Mouse (Mus musculus): Measurements from ENCODE around the gene Arid5a. TPM values are rescaled to one million over a fixed set of nuclear protein-coding genes. Genes with fewer than 3 reads are reported as not detected.

The Arid5a gene
- polyA plus RNA-seq, 1 experiment from 2014 or later = 3.4 TPM

DNA sequence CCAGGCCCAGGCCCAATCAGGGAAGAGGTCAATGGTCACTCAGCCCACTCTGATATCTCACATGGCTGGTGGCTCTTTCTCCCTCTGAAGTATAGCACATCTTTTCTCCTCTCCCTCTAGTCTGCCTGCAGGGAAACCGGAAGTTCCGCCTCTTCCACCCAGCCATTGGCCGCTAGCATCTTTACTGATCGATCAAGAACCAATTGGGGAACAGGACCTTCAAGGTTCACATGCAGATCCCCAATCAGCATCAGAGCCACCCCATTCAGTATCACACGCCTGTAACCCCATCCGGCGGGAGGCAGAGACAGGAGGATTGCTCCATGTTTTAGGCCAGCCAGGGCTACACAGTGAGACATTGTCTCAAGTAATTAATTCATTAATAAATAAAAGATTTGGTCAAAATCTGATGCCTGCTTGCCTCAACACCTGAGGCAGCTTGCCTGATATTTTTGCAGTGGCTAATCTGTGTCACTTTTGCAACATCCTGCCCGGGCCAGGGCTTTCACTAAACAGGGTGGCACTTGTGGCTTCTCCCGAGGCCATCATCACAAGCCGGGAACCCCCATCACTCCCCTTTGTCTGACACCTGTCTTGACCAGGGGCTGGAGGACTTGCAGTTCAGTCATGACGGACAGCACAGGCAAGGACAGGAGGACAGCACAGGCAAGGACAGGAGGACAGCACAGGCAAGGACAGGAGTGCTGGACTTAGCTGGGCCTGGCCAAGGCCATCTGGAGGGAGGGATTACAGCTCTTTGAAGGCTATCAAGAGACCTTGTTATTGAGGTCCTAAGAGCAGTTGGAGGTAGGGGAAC, 7.6 kb downstream of the Arid5a start:
- 88% methylated on average over 11 of the region's 11 CpGs for WGBS
- Histone ChIP-seq H3K4me3 (no peak overlapping the region), H3K9me3 (replicated peaks) (no peaks in the 10 kb centered on the region), H3K4me1 (no peaks in the 10 kb centered on the region), H3K27me3 (ENCODE audit: low read depth, poor library complexity, severe bottlenecking) (peaks cover 4% of the 10 kb centered on the region; the same call in 1 of the 2 replicates), H3K36me3 (peaks cover 3% of the 10 kb centered on the region; the same call in 1 of the 2 replicates), H3K27ac (replicated peaks) (no peak overlapping the region)
- no peak for DNase-seq (ENCODE audit: low spot score)

DNA sequence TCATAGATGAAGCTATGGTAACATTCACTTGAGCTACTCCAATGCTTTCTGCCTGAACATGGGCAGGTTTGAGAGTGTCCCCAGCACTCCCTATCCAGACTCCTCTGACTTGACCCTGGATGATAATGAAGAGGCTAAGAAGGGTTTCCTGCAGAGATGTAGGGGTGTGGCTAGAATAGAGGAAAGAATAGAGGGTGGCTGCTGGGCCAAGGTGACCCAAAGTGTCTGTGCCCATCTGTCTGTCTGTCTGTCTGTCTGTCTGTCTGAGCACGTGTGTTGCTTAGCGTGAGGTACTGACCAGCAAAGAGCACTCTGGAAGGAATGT, 8.2 kb downstream of the Arid5a start:
- H3K9me3 ChIP-seq (replicated peaks) = no peaks in the 10 kb centered on the region
- peaks cover 5% of the 10 kb centered on the region; the same call in 1 of the 2 replicates for H3K36me3 ChIP-seq
- WGBS = 94% methylated on average over 2 of the region's 2 CpGs
- H3K27me3 ChIP-seq (ENCODE audit: low read depth, poor library complexity, severe bottlenecking) = no peaks in the 10 kb centered on the region
- no peaks in the 10 kb centered on the region for H3K4me1 ChIP-seq
- no peak overlapping the region for H3K27ac ChIP-seq (replicated peaks)
- no peak overlapping the region for H3K4me3 ChIP-seq
- DNase-seq (ENCODE audit: low spot score) = no peak

DNA sequence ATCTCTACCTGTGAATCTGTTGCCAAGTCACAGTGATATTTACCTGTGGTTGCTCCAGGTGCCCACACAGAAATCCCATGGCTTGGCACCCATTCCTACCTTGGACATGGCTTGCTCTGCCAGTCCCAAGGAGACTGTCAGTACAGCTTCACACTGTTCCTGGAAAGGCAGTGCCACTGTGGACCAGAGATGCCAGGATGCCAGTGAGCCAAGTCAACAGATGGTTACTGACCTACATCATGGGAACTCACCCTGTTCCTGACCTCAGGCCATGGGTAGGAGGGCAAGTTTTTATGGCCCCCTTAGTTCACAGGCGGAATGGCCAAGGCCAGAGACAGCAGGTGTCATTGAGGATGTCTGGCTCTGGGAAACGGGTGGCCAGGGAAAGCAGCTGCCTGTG, 13.6 kb downstream of the Arid5a start:
- no peak for DNase-seq (ENCODE audit: low spot score)
- peaks cover 12% of the 10 kb centered on the region for H3K36me3 ChIP-seq
- no peaks in the 10 kb centered on the region for H3K9me3 ChIP-seq (replicated peaks)
- H3K27me3 ChIP-seq (ENCODE audit: low read depth, poor library complexity, severe bottlenecking) = no peaks in the 10 kb centered on the region
- peaks cover 10% of the 10 kb centered on the region; the same call in 1 of the 2 replicates for H3K4me1 ChIP-seq
- WGBS = 88% methylated on average over 2 of the region's 2 CpGs
- no peak overlapping the region for H3K27ac ChIP-seq (replicated peaks)
- no peak overlapping the region for H3K4me3 ChIP-seq

DNA sequence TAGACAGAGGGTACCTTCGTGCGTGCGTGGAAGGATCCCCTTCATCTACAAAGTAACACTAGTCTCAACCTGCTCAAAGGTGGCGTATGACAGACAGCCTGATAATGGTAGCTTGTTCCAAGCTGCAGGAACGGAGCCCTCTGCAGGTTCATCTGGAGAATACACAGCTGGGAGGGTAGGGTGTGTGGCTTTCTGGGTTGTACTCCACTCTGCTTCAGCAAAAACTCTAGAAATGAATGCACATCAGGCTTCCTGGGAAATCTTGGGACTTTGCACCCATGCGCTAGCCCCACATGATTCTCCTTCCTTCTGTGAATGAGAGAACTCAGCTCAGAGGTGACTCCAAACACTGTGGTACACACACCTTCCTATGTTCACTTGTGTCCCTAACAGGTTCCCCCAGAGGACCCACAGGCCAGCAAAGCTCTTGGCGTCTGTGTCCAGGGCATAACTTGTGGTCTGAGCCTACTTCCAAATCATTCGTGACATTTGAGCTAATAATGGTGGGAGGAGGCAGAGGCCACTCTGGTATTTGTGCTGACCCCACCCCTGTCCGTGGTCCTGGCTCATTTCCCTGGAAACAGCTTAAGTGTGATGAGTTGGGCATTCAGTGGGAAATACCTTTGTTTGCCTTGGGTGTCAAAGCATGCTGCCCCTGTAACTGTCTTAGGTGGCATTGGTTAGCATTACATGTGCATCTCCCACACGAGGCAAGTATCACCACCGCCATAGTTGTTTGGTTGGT, 14.5 kb downstream of the Arid5a start:
- Histone ChIP-seq H3K27me3 (ENCODE audit: low read depth, poor library complexity, severe bottlenecking) (no peaks in the 10 kb centered on the region), H3K36me3 (peaks cover 13% of the 10 kb centered on the region), H3K9me3 (replicated peaks) (no peaks in the 10 kb centered on the region), H3K4me1 (peaks cover 10% of the 10 kb centered on the region; the same call in 1 of the 2 replicates), H3K4me3 (no peak overlapping the region), H3K27ac (replicated peaks) (no peak overlapping the region)
- 74% methylated on average over 11 of the region's 11 CpGs for WGBS
- no peak for DNase-seq (ENCODE audit: low spot score)

DNA sequence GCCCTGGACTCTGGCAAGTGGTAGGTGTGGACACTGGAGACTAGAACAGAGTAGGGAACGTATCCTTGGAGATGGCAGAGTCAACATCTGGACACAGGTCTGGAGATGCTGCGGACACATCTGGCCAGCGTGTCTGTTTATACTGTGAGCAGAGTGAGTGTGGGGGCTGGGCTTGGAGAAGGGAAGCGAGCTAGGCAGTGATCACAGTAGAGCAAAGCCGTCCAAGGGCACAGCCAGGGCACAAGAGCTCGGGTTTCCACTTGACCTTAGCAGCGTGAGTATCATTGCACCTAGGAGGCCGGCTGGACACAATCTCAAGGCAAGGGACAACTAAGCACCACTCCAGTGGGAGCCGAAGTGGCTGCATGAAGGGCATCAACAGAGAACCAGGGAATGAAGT, 15.5 kb downstream of the Arid5a start:
- DNase-seq (ENCODE audit: low spot score) = no peak
- 73% methylated on average over 9 of the region's 9 CpGs for WGBS
- no peaks in the 10 kb centered on the region for H3K9me3 ChIP-seq (replicated peaks)

DNA sequence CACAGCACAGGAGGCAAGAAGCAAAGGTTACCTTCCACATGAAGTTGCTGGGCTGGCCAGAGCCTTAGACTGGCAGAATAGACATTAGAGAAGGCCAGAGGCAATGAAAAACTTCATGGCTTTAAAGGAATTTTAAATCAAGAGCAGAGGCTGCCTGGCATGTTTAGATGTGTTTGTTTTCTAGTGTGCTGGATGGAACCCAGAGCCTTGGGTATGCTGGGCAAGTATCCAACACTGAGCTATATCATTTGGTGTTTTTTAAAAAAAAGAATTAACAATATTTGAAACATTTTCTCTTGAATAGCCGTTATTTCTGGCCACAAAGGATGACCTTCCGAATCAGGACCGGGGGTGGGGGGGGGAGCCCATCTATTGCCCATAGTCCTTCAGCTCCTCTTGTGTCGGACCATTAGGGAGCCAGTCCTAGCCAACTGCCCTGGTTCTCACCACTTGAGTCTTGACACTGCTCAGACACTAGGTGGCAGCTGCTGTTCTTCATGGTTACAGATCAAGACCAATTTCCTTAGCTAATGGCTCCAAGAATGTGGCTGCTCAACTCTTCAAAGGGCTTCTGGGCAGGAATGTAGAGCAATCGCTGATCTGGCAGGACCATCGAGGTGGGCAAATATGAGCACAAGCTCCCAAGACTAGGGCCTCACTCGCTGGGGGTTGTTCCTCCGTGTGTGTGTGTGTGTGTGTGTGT, 16.4 kb downstream of the Arid5a start:
- Histone ChIP-seq H3K27me3 (ENCODE audit: low read depth, poor library complexity, severe bottlenecking) (no peaks in the 10 kb centered on the region), H3K4me1 (peaks cover 10% of the 10 kb centered on the region; the same call in 1 of the 2 replicates), H3K36me3 (peaks cover 22% of the 10 kb centered on the region), H3K27ac (replicated peaks) (no peak overlapping the region), H3K9me3 (replicated peaks) (no peaks in the 10 kb centered on the region), H3K4me3 (no peak overlapping the region)
- peak; percentile 32 for DNase-seq (ENCODE audit: low spot score)
- WGBS = 56% methylated on average over 8 of the region's 8 CpGs

More for the DNA sequence above, 15.5 kb downstream of the Arid5a start:
- H3K4me1 ChIP-seq = peaks cover 10% of the 10 kb centered on the region; the same call in 1 of the 2 replicates
- H3K27me3 ChIP-seq (ENCODE audit: low read depth, poor library complexity, severe bottlenecking) = no peaks in the 10 kb centered on the region
- H3K27ac ChIP-seq (replicated peaks) = no peak overlapping the region
- peaks cover 22% of the 10 kb centered on the region for H3K36me3 ChIP-seq
- H3K4me3 ChIP-seq = no peak overlapping the region

DNA sequence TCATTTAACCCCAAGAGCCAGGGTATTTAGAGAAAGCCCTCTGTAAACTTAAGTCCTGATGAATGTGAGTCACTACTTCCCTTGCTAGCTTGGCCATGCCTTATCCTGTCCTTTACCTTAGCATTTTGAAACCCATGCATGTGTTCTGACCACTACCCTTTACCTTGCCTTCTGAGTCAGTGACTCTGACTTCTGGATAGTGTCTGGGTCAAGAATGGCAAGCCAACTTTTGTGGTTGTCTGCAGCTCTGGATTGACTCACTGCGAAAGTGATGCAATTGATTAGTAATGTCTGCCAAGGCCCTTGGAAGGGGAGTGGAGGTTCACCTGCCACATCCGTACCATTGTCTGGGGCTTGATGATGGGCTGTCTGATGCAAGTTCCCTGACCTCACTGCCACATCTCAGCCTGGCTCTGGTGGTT, 18.4 kb downstream of the Arid5a start:
- 91% methylated on average over 2 of the region's 2 CpGs for WGBS
- peaks cover 10% of the 10 kb centered on the region; the same call in 1 of the 2 replicates for H3K4me1 ChIP-seq
- H3K36me3 ChIP-seq = peaks cover 30% of the 10 kb centered on the region
- DNase-seq (ENCODE audit: low spot score) = no peak
- no peaks in the 10 kb centered on the region for H3K9me3 ChIP-seq (replicated peaks)
- H3K4me3 ChIP-seq = no peak overlapping the region
- H3K27me3 ChIP-seq (ENCODE audit: low read depth, poor library complexity, severe bottlenecking) = no peaks in the 10 kb centered on the region
- no peak overlapping the region for H3K27ac ChIP-seq (replicated peaks)

DNA sequence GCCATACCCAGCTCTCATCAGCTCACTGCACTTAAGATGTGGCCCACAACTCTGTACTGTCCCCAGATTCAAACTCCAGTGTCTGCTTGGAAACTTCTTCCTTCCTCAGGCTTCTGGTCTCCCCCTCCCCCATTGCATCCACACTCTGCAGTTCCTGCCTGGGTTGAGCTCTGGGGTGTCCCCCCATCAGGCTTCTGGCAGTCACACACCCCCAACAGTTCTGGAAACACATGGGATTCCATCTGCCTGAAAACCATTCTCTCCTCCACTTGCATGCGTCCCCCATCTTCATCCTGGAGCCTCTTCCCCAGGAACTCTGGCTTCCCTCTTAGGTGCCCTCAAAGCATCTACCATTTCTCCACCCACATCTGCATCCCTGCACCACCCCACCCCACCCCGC, 19.3 kb downstream of the Arid5a start:
- peaks cover 38% of the 10 kb centered on the region for H3K36me3 ChIP-seq
- no peak overlapping the region for H3K4me3 ChIP-seq
- 94% methylated on average over 2 of the region's 2 CpGs for WGBS
- no peak for DNase-seq (ENCODE audit: low spot score)
- no peak overlapping the region for H3K27ac ChIP-seq (replicated peaks)
- H3K9me3 ChIP-seq (replicated peaks) = no peaks in the 10 kb centered on the region
- H3K4me1 ChIP-seq = peaks cover 10% of the 10 kb centered on the region; the same call in 1 of the 2 replicates
- no peaks in the 10 kb centered on the region for H3K27me3 ChIP-seq (ENCODE audit: low read depth, poor library complexity, severe bottlenecking)

DNA sequence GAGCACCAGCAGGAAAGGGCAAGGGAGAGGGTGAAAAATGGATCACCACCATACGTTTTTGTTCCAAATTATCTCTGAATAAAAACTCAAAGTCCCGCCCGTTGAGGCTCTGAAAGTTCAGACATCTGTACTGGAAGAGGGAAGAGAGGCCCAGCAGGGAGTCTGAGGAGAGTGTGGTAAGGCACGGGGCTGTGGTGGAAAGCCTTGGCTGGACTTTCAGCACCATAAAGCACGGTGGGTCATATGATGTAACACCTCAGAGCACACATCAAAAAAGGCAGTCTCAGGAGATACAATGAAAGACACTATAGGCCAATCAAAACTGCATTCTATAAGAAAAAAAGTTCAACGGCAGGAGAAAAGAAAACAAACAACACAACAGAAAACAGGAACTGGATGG, 24.2 kb downstream of the Arid5a start:
- no peak for DNase-seq (ENCODE audit: low spot score)
- Histone ChIP-seq H3K4me1 (no peaks in the 10 kb centered on the region), H3K9me3 (replicated peaks) (no peaks in the 10 kb centered on the region), H3K36me3 (peaks cover 58% of the 10 kb centered on the region), H3K27me3 (ENCODE audit: low read depth, poor library complexity, severe bottlenecking) (no peaks in the 10 kb centered on the region), H3K27ac (replicated peaks) (no peak overlapping the region), H3K4me3 (no peak overlapping the region)
- 82% methylated on average over 6 of the region's 6 CpGs for WGBS

DNA sequence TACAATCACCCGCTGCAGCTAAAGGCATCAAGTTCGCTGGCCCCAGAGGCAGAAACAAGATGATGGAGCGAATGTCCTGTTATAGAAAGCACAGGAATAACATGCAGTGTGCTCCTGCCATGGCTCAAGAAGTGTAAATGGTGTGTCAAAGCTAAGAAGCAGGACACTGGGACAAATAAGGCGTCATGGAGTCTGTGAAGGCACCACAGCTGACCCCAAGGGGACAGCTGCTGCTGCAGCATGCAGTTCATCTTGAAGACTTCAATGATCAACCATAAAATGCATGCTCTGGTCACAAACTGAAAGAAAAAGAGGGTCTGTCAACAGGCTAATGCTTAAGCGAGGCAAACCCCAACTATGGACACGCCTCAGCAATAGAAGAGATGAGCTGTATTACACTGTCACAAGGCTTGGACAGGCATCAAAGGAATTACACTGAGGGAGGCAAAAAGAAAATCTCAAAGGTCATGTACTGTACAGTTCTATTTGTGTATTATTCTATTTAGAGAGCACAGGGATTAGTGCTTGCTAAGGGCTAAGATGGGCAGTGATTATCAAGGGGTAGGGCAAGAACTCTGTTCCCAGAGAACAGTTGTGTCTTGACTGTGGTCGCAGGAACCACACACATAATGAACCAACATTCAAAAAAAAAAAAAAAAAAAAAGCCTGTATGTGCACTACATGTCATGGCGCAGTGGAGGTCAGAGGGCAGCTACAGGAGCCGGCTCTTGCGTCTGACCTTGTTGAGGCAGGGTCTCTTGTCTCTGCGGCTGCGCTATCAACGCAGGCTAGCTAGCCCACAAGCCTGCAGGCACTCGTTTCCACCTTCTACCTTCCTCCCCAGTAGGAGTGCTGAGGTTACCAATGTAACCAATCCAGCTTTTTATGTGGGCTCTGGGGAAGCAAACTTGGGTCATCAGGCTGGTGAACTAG, 25.7 kb downstream of the Arid5a start:
- Histone ChIP-seq H3K27me3 (ENCODE audit: low read depth, poor library complexity, severe bottlenecking) (no peaks in the 10 kb centered on the region), H3K36me3 (peaks cover 64% of the 10 kb centered on the region), H3K4me1 (no peaks in the 10 kb centered on the region), H3K4me3 (no peak overlapping the region), H3K27ac (replicated peaks) (no peak overlapping the region), H3K9me3 (replicated peaks) (no peaks in the 10 kb centered on the region)
- 91% methylated on average over 14 of the region's 14 CpGs for whole genome bisulfite sequencing
- no peak for DNase-seq (ENCODE audit: low spot score)

DNA sequence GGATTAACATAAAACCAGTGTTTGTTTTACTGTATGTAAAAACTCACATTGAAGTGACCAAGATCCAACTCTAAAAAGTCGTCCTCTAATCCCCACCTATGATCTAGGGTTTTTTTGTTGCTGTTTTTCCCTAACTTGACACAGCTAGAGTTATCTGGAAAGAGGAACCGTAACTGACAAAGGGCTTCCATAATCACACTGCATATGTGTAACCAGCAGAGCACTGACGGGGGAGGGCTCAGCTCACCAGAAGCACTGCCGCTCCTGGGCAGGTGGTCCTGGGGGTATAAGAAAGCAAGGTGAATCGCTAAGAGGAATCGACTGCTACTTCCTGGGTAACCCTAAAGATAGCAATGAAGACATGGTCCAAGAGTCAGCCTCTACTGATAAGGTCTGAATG, 35.0 kb downstream of the Arid5a start:
- Histone ChIP-seq H3K4me3 (no peak overlapping the region), H3K4me1 (no peaks in the 10 kb centered on the region), H3K36me3 (peaks cover 100% of the 10 kb centered on the region), H3K27me3 (ENCODE audit: low read depth, poor library complexity, severe bottlenecking) (no peaks in the 10 kb centered on the region), H3K27ac (replicated peaks) (no peak overlapping the region), H3K9me3 (replicated peaks) (no peaks in the 10 kb centered on the region)
- WGBS = 96% methylated on average over 6 of the region's 6 CpGs
- no peak for DNase-seq (ENCODE audit: low spot score)

DNA sequence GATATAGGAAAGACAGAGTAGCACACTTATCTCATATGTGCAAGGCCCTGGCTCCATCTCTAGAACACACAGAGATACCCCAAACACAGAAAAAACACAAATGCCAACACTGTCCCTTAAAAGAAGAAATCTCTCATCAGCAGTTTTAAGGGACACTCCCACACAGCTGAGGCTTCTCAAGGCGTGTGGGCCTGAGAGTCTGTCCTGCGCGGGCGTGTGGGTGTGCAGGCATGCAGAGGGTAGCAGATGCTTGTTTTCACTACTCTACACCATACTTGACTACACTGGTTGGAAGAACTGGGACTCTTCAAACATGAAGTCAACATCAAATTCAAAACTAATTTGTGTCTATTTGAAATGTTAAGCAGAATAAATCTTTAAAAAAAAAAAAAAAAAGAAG, 44.8 kb downstream of the Arid5a start:
- DNase-seq (ENCODE audit: low spot score) = no peak
- Histone ChIP-seq H3K27ac (replicated peaks) (no peak overlapping the region), H3K36me3 (peaks cover 98% of the 10 kb centered on the region), H3K4me3 (no peak overlapping the region), H3K27me3 (ENCODE audit: low read depth, poor library complexity, severe bottlenecking) (no peaks in the 10 kb centered on the region), H3K9me3 (replicated peaks) (no peaks in the 10 kb centered on the region), H3K4me1 (no peaks in the 10 kb centered on the region)
- WGBS = 92% methylated on average over 4 of the region's 4 CpGs

All from midbrain, embryonic 10.5 days (tissue).